Mouse (Mus musculus) C2C12 (cell line): ENCODE results near the gene Kank4.

Experiments
- CTCF ChIP-seq: IDR thresholded peaks from one replicate; pipeline ENCODE4 v1.5.1; 2011; ENCODE audit not compliant: control insufficient read depth, insufficient read depth, insufficient read length
- MAX ChIP-seq: IDR thresholded peaks from one replicate; pipeline ENCODE4 v1.6.1; 2011; ENCODE audit warnings: mild to moderate bottlenecking, control low read depth

DNA sequence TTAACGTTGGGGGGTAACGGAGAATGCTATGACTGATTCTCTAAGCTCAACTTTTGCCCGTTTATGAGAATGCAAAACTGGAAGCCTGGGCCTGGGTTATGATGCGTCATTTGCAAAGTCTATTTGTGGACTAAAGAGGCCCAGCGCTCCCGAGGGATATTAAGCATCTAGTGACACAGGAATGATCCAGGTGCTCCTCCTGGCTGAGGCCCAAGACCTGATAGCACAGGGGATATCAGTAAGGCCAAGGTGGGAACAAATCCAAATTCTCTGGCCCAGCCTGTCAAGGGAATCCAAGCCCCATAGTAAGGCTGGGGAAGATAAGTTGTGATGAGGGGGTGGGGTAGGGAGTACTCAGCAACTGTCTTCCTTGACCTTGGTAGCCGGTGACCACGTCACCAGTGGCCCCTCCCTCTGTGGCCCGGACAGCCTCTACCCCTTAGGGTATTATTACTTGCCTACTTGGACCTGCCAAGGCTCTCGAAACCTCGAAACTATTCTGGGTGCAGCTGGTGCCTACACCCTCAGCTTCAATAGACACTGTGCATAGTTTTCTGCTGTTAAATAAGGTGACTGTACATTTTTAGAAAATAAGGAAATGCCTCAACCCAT lies 39.8 kb upstream of the Kank4 start:
- no peak for TF ChIP-seq CTCF
- TF ChIP-seq MAX = no peak
